Mouse (Mus musculus): ENCODE measurements around the gene Inava. TPM values are rescaled to one million over a fixed set of nuclear protein-coding genes. Genes with fewer than 3 reads are reported as not detected.

Inava gene
- under 1 TPM in 1 of 4 experiments, not detected in 3; 0.08 TPM for total RNA-seq (2022)

DNA sequence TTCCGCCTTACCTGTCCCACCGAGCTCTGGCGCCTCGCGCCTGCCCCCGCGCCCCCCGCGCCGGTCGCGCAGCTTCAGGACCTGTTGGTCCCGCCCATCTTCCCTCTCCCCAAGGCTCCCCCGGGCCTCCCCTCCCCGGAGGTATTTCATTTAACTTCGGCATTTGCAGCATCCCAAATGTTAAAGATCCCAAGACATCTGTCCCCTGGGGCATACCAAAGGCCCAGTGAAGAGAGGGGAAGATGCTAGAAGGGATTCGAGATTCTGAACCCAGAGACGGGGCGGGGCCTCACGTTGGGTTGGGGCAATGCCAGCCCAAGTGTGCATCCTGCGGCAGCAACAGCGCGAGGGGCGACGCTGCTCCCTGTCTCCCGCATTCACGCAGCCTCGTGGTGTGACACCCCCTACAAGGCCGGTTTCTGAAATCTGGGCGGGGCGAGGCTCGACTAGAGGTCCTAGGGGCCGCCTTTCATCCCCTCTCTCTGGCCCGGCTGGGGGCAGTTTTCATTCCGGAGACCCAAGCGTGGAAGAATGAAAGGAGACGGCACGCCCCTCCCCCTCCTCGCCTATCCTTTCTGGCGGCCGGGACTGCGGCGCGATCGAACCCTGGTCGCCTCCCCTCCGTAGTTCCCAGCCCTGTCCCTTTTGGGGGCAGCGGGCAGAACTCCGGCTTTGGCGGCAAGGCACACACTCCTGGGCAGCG is at the start of gene Inava:
Gene Inava, minus strand, starts transcription at position 373 of the 703 bp plus-strand sequence.
- no peak for DNase-seq

DNA sequence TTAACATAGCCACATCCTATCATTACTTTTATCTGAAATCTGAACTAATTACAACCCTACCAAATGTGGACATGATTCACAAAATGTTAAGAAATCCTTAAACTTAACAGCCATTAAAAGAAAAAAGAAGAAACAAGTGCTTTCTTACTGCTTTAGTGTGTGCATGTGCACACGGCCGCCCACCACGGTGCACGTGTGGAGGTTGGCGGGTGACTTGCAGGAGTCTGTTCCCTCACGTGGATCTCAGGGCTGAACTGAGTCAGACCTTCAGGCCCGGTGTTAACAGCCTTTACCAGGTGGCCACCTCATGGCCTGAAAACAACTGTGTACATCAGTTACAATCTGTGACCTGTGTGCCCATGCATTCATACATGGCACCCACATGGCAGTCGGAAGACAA is 43.3 kb upstream of the Inava start:
- no peak for DNase-seq

DNA sequence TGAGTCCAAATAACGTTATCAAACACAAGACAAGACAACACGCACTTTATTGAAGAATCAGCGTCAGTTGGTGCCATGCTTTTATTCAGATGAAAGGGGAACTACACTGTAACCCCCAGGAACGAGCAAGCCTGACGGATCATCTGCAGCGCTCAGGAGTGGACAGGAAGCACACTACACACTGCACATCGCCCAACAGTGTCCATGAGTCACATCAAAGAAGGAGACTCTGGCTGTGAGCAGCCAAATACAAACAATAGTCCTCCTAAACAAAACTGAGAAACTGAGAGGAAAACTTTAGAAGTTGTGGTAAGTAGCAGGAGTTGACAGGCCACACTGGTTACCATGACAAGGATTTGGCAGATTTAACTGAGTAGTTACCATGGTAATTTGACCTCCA is 34.2 kb upstream of the Inava start:
- no peak for DNase-seq

DNA sequence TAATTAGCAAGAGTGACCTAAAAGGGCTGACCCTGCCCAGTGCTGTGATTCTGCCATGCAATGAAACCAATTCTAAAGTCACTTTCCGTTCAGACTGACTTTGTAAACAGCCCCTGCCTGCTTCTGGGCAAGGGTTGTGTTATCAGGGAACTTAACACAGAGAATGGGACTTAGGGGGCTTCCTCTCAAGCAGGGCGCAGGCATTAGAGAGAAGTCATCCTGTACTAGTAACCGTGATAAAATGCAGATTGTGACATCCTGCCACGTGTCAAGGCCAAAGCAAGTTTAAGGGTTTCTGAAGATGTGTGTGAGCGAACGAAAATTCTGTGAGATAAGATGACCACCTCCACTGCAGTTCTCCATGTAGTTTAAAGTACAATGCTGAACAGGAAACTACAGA is 32.1 kb upstream of the Inava start:
- DNase-seq = no peak

DNA sequence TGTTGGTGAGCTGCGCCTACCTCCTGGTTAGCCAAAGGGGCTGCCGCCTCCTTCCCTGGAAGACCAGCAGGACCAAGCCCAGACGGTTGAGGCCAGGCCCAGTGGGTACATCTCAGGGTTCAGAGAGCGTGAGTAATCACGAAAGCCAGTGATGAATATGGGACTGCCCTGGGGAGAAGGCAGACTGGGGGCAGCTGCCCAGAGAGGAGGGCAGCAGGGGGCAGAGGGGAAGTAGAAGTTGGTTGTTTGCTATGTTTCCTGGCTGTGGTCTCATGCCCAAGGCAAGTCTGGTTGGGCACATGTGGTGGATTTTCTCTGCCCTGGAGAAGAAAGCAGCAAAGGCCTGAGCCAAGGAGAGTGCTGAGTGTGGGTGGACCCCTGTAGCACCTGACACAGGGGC is 29.3 kb upstream of the Inava start:
- no peak for DNase-seq

DNA sequence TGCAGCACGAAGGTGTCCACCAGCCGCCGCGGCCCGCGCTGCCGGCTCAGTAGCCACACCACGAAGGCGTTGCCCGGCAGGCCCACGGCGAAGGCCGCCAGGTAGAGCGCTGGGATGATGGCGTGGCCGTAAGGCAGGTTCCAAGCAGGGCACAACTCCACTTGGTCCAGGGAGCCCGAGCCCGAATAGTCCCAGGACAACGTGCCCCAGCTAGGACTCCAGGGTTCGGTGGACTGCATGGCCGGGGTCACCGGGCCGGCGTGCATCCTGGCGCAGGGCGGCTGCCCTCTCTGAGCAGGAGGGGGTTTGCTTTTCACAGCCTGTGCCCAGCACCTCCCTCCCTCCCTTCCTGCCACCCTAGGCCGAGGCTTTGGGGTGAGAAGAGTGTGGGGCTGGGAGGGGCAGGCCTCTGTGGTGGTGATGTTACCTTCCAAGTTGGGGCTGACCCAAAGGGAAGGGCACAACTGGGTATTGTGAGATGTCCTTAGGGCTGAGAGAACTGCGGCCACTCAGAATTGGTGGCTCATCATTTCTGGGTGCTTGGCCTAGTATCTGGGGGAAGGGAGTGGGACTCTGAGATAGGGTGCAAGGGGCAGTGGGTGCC is 26.7 kb upstream of the Inava start, which contains the start of gene Gpr25:
Gene Gpr25, minus strand, starts transcription at position 239 of the 604 bp plus-strand sequence.
- DNase-seq = no peak

DNA sequence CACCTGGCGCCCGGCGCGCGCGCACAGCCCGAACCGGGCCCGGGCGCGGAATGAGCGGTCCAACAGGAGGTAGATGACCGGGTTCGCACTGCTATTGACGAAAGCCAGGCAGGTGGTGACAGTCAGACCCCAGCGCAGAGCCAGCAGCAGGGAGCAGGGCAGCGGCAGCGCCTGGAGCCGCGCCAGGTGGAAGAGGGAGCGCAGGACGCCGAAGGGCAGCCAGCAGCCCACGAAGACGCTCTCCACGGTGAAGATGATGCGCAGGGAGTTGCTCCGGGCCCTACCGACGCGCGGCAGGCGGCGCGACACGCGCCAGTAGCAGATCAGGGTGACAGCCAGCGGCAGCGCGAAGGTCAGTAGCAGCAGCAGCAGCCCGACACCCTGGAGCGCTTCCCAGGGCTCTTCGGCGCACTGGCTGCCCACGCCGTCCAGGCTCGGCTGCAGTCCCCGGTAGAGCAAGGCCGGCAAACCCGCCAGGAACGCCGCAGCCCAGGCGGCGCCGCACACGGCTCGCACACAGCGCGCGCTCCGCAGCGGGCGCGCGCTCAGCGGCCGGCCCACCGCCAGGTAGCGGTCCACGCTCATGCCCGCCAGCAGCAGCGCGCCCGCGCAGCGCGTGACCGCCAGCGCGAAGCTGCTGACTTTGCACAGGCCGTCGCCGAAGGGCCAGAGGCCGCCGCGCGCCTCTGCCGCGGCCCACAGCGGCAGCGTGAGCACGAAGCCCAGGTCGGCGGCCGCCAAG is 26.0 kb upstream of the Inava start:
- peak; percentile 25 for DNase-seq

DNA sequence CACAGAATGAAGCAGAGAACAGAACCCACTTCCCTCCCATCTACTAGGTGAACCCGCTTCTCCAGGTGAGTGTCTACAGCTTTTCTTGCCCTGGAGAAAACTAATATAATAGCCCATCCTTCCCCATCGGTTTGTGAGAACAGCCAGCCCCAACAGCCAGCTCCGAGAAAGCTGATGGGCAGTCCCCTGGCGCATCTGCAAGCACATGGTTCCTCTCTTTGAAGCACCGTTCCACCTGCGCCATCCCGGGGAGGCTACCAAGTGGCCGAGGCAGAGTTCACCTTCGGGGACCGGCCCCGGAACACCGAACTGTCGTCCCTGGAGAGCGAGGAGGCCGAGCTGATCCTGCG is 25.5 kb upstream of the Inava start:
- no peak for DNase-seq

DNA sequence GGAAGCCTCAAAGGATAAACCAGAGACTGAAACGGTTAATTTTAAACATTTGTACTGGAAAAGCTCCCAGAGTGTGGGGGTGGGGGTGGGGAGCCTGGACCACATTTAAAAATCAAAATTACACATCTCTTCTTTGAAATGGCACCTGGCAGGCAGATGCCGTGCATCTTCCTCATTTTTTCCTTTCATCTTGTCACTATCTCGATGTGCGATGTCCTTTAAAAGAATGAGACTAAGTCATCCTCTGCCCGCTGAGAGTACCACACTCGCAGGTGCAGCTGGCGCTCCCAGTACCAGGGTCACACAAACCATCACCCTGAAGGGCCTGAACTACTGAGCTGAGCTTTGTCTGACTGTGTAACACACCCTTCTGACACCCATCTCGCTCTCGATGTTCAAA is 24.4 kb upstream of the Inava start:
- DNase-seq = no peak

DNA sequence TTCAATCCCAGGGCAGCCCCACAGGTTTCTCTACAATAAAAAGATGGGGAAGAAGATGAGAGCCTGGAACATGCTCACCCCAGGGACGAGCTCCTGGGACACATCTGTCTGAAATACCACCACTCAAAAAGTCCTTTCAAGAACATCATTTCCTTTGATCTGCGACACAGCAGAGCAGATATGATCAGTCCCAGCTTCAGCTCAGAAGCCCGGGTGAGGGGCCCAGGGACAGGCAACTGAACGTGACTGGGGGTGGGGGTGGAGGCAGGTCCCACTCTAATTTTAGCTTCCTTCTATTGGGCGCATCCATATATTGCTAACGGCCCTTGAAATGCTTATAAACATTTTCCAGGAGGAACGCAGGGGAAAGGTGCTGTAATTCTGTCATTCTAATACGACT is 21.6 kb upstream of the Inava start:
- no peak for DNase-seq

DNA sequence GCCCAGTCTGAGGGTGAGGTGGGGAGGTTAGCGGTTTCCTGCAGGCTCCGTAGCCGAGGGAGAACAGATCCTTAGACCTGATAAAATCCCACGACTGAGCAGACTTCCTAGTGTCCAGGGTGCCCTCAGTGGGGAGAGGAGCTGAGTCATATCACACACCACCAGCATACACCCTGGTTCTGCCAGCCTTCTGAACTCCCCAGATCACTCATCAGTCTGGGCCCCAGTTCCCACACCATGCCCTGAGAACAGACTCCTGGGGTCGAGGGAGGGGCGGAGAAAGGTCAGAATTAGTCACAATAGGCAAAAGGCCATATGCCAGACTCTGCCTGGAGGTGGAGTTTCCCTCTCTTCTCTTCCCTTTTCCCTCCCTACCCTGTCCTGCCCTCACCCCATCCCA is 21.1 kb upstream of the Inava start:
- no peak for DNase-seq

DNA sequence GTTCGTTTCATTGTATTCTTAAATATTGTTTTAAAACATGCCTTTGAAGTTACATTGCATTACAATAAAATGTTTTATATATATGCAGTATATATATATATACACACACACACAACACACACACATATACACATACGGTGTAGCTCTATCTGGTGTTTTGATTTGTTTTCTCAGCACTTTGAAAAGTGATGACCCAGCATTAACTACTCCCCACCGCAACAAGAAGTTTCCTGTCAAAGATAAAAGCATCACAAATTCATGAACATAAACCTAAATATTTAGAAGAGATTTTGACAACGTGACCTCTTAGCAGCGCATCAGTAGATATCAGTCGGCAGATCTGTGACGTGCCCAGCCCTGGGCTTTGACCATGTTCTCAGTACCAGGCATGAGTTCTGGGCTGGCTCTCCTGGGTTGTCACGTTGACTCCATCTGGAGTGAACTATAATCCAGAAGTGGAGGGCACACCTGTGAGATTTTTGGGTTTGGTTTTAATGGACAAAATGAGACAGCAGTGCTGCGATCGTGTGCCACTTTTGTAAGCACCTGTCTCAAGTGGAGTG is 20.5 kb upstream of the Inava start:
- DNase-seq = no peak

DNA sequence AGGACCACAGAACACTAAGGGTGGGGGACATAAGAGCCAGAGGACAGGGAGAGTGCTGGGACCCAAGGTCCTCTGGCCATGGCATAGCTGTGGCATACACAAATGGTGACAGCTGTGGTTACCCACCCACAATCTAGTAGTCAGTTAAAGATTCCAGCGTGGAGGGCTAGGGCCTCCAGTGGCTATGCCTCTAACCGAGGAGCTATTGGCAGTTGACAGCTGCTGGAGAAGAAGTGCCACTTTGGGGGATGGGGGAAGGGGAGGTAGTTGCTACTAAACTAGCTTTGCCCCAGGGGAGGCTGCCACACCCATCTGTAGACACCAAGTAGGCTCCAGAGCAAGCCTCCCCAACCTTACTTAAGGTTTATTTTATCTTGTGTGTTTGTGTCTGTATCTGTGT is 19.4 kb upstream of the Inava start:
- no peak for DNase-seq

DNA sequence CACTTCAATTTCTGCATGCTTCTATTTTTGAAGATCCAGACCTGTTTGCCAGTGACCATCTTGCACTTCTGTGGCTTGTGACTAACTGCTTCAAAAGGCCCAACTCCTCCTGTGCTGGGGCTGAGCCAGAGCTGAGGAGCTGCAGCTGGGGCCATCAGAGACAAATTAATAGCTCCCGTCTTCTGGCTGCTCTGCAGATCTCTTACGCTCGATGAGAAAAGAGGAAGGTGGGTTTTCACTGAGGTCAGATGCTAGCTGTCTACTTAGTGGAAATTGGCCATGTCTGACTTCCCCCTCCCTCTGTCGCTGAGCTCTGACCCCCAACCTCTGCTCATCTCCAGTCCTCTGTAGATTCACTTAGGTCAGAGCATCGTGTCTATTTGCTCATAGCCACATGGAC is 15.6 kb upstream of the Inava start:
- no peak for DNase-seq

DNA sequence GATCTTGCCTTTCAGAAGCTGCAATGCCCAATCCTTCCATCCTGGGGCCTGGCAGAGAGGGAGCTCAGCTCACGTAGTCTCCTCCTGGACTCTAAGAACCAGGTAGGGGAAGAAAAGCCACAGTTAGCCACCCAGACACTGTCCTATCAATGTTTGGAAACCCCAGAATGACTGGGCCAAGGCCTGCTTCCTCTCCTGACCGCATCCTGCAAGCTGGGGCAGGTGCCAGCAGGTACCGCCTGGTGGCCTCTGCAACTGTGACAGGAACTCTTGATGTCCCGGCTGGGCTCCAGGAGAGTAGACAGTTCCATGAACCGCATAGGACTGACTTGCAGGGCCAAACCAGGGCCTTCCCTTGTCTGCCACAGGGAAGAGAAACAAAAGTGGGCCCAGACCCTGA is 13.3 kb upstream of the Inava start:
- no peak for DNase-seq

DNA sequence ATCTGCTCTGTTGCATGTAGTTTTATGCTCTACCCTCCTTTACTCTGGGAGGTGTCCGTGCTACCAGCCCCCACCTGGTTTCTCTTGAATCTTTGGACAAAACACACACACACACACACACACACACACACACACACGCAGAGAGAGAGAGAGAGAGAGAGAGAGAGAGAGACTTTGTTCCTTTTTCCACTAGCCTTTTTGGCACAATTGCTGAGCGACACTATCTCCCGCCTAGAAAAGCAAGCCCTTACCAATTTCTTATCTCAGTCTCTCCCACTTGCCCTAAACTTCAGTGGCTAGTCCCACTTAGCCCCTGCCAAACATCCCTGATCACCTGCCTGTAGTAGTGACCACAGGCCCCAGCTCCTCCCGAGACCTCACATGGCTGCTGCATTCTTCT is 10.4 kb upstream of the Inava start:
- DNase-seq = no peak

DNA sequence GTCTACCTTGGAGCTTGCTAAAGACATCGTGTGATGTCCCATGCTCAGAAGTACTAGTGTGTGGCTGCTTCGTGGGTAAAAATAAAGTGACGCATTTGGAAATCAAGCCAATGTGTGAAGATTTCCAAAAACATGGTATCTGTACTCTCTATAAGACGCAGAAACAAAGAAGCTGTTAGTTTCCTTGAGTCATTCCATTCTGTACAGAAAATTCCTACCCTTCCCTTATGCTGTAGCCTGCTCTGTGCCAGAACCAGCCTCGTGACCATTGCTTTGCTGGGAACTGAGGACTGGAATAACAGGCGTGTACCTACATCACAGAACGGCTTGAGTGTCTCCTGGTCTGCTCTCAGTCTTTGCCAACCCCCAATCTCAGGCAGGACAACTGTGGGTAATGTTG is 7.7 kb upstream of the Inava start:
- DNase-seq = no peak

DNA sequence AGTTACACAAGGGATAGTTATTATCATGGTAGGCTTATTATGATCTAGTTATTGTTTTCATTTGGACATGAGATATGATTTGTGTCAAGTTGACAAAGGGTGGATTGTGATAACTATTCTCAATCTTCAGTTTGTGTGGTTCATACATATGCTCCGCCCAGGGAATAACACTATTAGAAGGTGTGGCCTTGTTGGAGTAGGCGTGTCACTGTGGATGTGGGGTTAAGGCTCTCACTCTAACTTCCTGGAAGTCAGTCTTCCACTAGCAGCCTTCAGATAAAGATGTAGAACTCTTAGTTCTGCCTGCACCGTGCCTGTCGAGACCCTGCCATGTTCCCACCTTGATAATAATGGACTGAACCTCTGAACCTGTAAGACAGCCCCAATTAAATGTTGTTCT is 4.4 kb upstream of the Inava start:
- no peak for DNase-seq

DNA sequence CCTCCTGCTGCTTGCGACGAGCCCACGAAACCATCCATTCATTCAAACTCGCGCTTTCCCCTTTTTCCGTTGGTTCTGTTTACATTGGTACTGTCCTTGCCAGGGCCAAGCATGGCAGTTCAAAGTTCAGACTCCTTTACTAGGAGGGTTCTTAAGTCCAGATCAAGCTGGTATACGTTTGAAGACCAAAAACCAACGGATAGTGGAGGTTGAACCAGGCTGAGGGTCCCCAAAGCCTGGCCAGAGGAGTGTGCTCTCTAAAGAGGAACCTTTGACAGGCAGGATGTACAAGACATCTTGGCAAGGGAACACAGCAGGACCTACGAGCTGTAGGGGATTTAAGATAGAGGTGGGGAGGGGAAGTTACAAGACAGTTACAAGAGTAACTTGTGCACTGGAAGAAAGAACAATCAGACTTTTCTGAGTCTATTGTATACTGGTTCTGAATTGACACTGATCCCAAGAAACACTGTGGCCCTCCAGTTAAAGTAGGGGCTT is 580 bp upstream of the Inava start:
- DNase-seq = no peak

DNA sequence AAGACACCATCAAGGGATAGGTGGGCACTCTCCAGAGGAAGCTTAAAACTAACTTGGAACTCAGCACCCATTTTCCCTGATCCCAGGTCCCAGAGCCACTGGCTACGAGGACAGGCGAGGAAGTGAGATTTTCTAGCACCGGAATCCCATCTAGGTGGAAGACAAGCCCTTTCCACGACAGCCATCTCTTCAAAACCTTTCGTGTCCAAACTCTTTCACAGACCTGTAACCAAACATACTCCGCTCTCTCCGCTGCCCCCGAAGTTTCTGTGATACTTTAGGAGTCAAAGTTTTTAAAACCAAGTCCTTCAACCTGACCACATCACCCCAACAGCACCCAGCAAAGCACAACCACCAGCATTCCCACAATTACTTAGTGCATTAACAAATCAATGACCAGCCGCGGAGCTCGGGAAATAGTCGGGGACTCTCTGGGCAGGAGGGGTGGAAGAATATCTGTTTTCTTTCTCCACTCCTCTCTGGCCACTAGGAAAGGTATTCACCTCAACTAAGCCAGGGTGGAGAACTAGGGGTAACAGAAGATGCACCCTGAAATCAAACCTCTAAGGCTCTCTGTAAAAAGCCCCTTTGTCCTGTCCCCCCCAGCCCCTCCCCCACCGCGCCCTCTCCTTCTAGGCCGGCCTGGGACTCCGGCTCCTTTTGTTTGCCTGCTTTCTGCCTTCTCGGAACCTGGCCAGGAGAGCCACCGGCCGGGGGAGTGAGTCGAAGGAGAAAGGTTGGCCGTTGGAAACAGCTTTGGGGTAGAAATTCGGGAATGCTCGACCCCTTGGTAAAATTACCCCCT is 876 bp downstream of the Inava start:
- no peak for DNase-seq

DNA sequence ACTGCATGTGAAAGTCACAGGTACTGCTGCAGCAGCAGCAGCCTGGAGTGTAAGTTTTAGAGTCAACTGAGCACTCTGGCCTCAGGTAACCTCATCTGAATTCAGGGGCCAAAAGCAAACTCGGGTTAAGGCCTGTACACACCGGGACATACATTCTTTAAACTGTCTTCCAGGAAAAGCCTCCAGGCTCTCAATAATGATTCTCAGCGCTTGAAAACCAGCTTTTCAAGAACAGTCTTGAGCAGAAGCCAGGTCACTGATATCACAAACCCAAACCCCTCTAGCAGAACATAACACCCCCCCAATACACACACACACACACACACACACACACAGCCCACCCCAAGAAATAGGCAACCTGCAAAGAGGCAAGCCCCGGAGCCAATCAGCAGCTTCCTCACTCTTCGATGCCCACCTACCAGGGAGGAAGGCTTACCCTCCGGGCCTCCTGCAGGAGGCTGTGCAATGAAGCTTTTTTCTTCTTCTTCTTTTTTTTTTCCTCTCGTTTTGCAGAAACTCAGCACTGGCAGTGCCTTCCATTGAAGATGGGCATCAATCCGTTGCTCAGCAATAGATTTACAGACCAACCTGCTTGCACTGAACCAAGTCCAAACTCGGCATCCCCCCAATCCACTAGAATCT is 1.7 kb downstream of the Inava start:
- no peak for DNase-seq

DNA sequence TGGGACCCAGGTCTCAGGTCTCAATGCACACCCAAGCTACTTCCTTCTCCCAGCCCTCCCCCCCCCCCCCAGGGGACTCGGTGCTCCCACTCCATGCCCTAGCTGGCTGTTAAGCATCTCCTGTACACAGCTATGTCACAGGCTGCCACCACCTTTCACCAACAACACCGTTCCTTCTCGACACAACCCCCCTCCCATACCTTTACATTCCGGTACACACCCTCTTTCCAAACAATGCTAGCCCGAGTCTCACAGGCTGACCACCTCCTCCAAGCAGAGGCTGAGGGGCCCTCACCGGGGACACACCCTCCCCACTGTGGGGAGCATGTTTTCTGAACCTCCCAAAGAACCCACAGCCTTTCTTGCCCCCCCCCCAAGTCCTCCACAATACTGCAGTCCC is 2.5 kb downstream of the Inava start:
- no peak for DNase-seq

Data from adrenal gland, adult 8-10 months (tissue).